Mouse (Mus musculus): Measurements from ENCODE around the gene Pcid2. TPM values are rescaled to one million over a fixed set of nuclear protein-coding genes. Genes with fewer than 3 reads are reported as not detected.

Gene Pcid2
- 18.2 TPM in 2 replicates for polyA plus RNA-seq (2012; rRNA removed)

DNA sequence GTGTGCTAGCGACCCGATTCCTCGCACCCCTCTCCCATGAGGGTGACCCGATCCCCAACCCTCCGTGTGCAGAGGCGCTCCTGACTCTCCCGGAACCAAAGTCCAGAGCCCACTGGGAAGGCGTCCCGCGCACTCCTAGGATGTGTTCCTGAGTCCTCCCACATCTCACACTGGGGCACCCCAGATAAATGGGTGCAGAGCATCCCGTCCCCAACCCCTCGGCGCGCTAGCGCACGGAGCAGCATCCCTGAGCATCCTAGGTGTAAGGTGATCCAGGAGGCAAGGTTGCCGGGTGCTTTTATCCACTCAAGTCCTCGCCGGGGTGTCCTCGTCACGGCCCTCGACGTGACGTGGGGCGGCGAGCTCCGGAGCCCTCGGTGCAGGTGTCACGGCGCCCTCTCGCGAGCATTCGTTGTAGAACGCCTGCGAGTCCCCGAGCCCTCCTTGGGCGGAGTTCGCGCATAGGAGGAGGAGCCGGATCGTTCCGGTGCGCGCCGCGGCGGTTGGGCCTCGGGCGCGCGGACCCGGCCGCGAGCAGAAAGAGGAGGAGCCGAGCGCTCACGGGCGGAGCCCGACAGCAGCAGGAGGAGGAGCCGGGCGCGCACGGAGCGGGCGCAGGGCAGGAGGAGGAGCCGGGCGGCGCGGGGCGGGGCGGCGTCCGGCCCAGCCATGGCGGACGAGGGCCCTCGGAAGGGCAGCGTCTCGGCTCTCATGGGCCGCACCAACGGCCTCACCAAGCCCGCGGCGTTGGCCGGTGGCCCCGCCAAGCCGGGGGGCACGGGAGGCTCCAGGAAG, at the start of gene Pcid2, which contains the start of gene Cul4a:
Pcid2 (minus strand) TSS at position 373 of the 795 bp plus-strand sequence.
Cul4a (plus strand) TSS at position 535 of the 795 bp plus-strand sequence.
- peak; percentile 96 for DNase-seq (ENCODE audit: low read depth in 1 of 2, low spot score in 2 of 2)
- no peaks in the 10 kb centered on the region for H3K36me3 ChIP-seq (ENCODE audit: control insufficient read depth, insufficient read depth, low read length)
- peaks cover 10% of the 10 kb centered on the region; the same call in 1 of the 2 replicates for H3K4me1 ChIP-seq (ENCODE audit: control insufficient read depth, insufficient read depth, insufficient read length)
- no peaks in the 10 kb centered on the region for H3K27me3 ChIP-seq (ENCODE audit: control insufficient read depth, insufficient read depth, low read length)
- H3K4me3 ChIP-seq (ENCODE audit: extremely low read depth, insufficient read depth, insufficient read length): peak within 1 kb of the TSS; percentile 96
- H3K27ac ChIP-seq (ENCODE audit: insufficient read depth, low read length): peak within 1 kb of the TSS; percentile 82
- WGBS: under 1% methylated on average over 81 of the region's 87 CpGs
- TF ChIP-seq POLR2A (IDR thresholded peaks at IDR 0.05; ENCODE audit: low read depth, low read length) (peak; percentile 85), CTCF (IDR thresholded peaks at IDR 0.05; ENCODE audit: extremely low read depth, insufficient read depth, insufficient read length, insufficient replicate concordance) (peak; percentile 55; the same call in 1 of the 2 replicates)

DNA sequence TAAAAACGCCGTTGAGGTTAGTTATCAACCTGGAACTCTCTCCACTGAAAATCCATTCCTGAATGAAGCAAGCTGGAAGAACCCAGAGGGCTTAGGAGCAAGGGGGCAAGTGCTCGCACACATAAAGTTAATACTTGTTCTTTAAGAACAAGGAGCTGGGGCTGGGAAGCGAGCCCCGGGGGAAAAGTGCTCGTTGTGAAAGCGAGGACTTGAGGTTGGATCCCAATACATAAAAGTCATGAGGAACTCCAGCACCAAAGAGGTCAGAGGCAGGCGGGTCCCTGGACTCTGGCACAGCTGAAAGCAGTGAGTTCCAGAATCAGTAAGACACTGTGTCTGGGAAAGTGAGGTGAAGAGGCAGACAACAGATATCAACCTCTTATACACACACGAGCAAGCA, 48.8 kb upstream of the Pcid2 start:
- Histone ChIP-seq H3K4me3 (ENCODE audit: extremely low read depth, insufficient read depth, insufficient read length) (no peak overlapping the region), H3K36me3 (ENCODE audit: control insufficient read depth, insufficient read depth, low read length) (no peaks in the 10 kb centered on the region), H3K4me1 (ENCODE audit: control insufficient read depth, insufficient read depth, insufficient read length) (no peaks in the 10 kb centered on the region), H3K27me3 (ENCODE audit: control insufficient read depth, insufficient read depth, low read length) (no peaks in the 10 kb centered on the region), H3K27ac (ENCODE audit: insufficient read depth, low read length) (no peak overlapping the region)
- TF ChIP-seq POLR2A (IDR thresholded peaks at IDR 0.05; ENCODE audit: low read depth, low read length) (no peak), CTCF (IDR thresholded peaks at IDR 0.05; ENCODE audit: extremely low read depth, insufficient read depth, insufficient read length, insufficient replicate concordance) (no peak)
- DNase-seq (ENCODE audit: low read depth in 1 of 2, low spot score in 2 of 2): no peak
- 82% methylated on average over 9 of the region's 9 CpGs for WGBS

DNA sequence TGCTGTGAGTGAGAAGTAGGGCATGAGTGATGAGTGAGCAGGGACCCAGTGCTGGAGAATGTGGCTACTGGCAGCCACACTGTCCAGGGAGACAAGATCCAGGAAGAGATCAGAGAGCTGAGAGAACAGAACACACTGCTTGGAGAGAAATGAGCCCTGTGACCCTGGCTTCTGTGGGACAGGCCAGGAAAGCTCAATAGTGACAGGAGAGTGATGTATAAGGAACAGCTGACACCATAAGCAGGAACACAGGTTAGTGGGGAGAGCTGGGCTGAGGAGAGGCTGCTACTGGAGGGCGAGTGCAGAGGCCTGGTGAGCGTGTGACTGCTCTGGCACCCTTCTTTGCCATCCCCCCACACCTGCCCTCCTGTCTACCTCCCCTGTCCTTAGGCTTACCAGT, 45.7 kb upstream of the Pcid2 start:
- TF ChIP-seq CTCF (IDR thresholded peaks at IDR 0.05; ENCODE audit: extremely low read depth, insufficient read depth, insufficient read length, insufficient replicate concordance): no peak
- no peak for TF ChIP-seq POLR2A (IDR thresholded peaks at IDR 0.05; ENCODE audit: low read depth, low read length)
- no peak overlapping the region for H3K27ac ChIP-seq (ENCODE audit: insufficient read depth, low read length)
- H3K4me3 ChIP-seq (ENCODE audit: extremely low read depth, insufficient read depth, insufficient read length): no peak overlapping the region
- no peaks in the 10 kb centered on the region for H3K27me3 ChIP-seq (ENCODE audit: control insufficient read depth, insufficient read depth, low read length)
- DNase-seq (ENCODE audit: low read depth in 1 of 2, low spot score in 2 of 2): no peak
- WGBS: 90% methylated on average over 2 of the region's 2 CpGs
- H3K36me3 ChIP-seq (ENCODE audit: control insufficient read depth, insufficient read depth, low read length): peaks cover 4% of the 10 kb centered on the region
- no peaks in the 10 kb centered on the region for H3K4me1 ChIP-seq (ENCODE audit: control insufficient read depth, insufficient read depth, insufficient read length)

DNA sequence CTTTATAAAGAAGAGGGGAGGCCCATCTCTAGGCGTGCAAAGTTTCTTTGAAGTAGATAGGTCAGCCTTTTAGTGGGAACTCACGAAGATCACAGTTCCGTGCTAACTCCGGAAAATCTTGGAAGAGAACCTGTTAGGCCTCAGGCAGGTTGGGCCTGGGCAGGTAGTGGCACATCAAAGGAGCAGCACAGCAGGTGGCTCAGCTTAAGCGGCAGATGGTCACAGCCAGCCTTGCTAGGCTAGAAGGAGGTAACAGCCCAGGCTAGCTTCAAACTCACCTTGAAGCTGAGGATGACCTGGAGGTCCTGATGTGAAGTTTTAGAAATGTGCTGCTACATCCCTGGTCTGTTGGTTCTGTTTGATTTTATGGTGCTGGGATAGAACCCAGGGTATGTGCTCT, 44.6 kb upstream of the Pcid2 start:
- no peak overlapping the region for H3K27ac ChIP-seq (ENCODE audit: insufficient read depth, low read length)
- no peaks in the 10 kb centered on the region for H3K27me3 ChIP-seq (ENCODE audit: control insufficient read depth, insufficient read depth, low read length)
- WGBS: 91% methylated on average over 5 of the region's 5 CpGs
- H3K4me1 ChIP-seq (ENCODE audit: control insufficient read depth, insufficient read depth, insufficient read length): no peaks in the 10 kb centered on the region
- no peak for TF ChIP-seq CTCF (IDR thresholded peaks at IDR 0.05; ENCODE audit: extremely low read depth, insufficient read depth, insufficient read length, insufficient replicate concordance)
- no peak for TF ChIP-seq POLR2A (IDR thresholded peaks at IDR 0.05; ENCODE audit: low read depth, low read length)
- peaks cover 7% of the 10 kb centered on the region for H3K36me3 ChIP-seq (ENCODE audit: control insufficient read depth, insufficient read depth, low read length)
- H3K4me3 ChIP-seq (ENCODE audit: extremely low read depth, insufficient read depth, insufficient read length): no peak overlapping the region
- no peak for DNase-seq (ENCODE audit: low read depth in 1 of 2, low spot score in 2 of 2)

DNA sequence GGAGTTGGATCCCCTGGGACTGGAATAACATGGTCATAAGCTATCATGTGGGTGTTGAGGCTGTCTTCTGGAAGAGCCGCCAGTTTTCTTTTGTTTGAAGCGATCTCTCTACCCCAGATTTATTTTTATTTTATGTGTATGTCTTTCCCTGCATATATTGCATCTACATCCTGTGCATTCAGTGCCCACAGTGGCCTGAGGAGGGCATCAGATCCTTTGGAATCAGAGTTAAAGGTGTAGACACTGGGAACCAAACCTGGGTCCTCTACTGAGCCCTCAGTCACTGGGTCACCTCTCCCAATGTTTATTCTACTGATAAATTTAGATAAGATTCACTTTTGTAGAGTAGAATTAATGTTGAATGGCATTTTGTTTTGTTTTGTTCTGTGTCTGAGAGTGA, 44.0 kb upstream of the Pcid2 start:
- Histone ChIP-seq H3K4me1 (ENCODE audit: control insufficient read depth, insufficient read depth, insufficient read length) (no peaks in the 10 kb centered on the region), H3K4me3 (ENCODE audit: extremely low read depth, insufficient read depth, insufficient read length) (no peak overlapping the region), H3K27me3 (ENCODE audit: control insufficient read depth, insufficient read depth, low read length) (no peaks in the 10 kb centered on the region), H3K27ac (ENCODE audit: insufficient read depth, low read length) (no peak overlapping the region), H3K36me3 (ENCODE audit: control insufficient read depth, insufficient read depth, low read length) (peaks cover 9% of the 10 kb centered on the region)
- 98% methylated on average over 2 of the region's 2 CpGs for WGBS
- TF ChIP-seq POLR2A (IDR thresholded peaks at IDR 0.05; ENCODE audit: low read depth, low read length) (no peak), CTCF (IDR thresholded peaks at IDR 0.05; ENCODE audit: extremely low read depth, insufficient read depth, insufficient read length, insufficient replicate concordance) (no peak)
- no peak for DNase-seq (ENCODE audit: low read depth in 1 of 2, low spot score in 2 of 2)

DNA sequence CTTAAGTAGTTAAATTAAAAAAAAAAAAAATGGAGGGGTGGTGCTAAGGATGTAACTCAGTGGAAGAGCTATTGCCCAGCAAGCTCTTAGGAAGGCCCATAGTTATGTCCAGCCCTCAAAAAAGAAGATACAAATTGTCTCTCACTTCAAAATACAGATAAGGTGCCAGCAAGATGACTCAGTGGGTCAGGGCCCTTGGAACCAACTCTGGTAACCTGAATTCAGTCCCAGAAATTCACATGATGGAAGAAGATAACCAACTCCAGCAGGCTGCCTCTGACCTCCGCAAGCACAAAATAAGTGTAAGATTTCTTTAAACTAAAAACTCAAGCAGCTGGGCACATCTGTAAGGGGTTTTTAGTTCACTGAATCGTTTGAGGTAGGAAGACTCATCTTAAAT, 43.2 kb upstream of the Pcid2 start:
- Histone ChIP-seq H3K27me3 (ENCODE audit: control insufficient read depth, insufficient read depth, low read length) (no peaks in the 10 kb centered on the region), H3K4me1 (ENCODE audit: control insufficient read depth, insufficient read depth, insufficient read length) (no peaks in the 10 kb centered on the region), H3K27ac (ENCODE audit: insufficient read depth, low read length) (no peak overlapping the region), H3K36me3 (ENCODE audit: control insufficient read depth, insufficient read depth, low read length) (peaks cover 12% of the 10 kb centered on the region), H3K4me3 (ENCODE audit: extremely low read depth, insufficient read depth, insufficient read length) (no peak overlapping the region)
- no peak for DNase-seq (ENCODE audit: low read depth in 1 of 2, low spot score in 2 of 2)
- TF ChIP-seq CTCF (IDR thresholded peaks at IDR 0.05; ENCODE audit: extremely low read depth, insufficient read depth, insufficient read length, insufficient replicate concordance) (no peak), POLR2A (IDR thresholded peaks at IDR 0.05; ENCODE audit: low read depth, low read length) (no peak)
- 92% methylated on average over 2 of the region's 2 CpGs for WGBS

DNA sequence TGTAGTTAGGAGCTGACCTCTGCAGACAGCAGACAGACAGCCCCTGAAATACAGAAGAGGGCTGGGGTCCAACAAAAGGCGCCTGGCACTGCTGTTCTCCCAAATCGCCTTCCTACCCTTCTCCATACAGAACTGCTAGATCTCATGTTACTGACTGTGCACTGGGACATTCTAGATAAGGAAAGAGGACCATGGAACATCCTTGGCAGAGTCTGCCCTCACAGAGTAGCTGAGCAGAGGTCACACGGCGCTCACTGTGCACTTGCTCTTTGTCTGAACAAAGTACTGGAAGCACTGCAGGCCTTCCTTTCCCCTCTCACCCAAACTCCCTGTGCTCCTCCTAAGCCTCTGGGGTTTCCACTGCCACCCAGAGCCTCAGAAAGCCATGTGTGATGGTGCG, 36.4 kb upstream of the Pcid2 start:
- DNase-seq (ENCODE audit: low read depth in 1 of 2, low spot score in 2 of 2): no peak
- H3K27ac ChIP-seq (ENCODE audit: insufficient read depth, low read length): no peak overlapping the region
- TF ChIP-seq CTCF (IDR thresholded peaks at IDR 0.05; ENCODE audit: extremely low read depth, insufficient read depth, insufficient read length, insufficient replicate concordance) (no peak), POLR2A (IDR thresholded peaks at IDR 0.05; ENCODE audit: low read depth, low read length) (no peak)
- no peaks in the 10 kb centered on the region for H3K27me3 ChIP-seq (ENCODE audit: control insufficient read depth, insufficient read depth, low read length)
- WGBS: 98% methylated on average over 5 of the region's 5 CpGs
- H3K4me1 ChIP-seq (ENCODE audit: control insufficient read depth, insufficient read depth, insufficient read length): no peaks in the 10 kb centered on the region
- no peak overlapping the region for H3K4me3 ChIP-seq (ENCODE audit: extremely low read depth, insufficient read depth, insufficient read length)
- peaks cover 53% of the 10 kb centered on the region for H3K36me3 ChIP-seq (ENCODE audit: control insufficient read depth, insufficient read depth, low read length)
